Mouse (Mus musculus) left cerebral cortex, postnatal 10 days (tissue): ENCODE measurements around the gene Afg1l. TPM values are rescaled to one million over a fixed set of nuclear protein-coding genes. Genes with fewer than 3 reads are reported as not detected.

Experiments
- DNase-seq, 2 experiments: peaks; one replicate each; pipeline ENCODE4 v3.0.0; 2021 to 2022; ENCODE audit warnings: low spot score in 2 of 2, mixed read lengths in 1 of 2; ENCODE audit errors: extremely low spot score in 1 of 2
- intact Hi-C: fragments of 180-260 bp; cut with DNase I; formaldehyde crosslinking; loops from one replicate; pipeline ENCODE4 v1.15.1; 2025
- total RNA-seq, 2 experiments: library from RNA; stranded (reverse); gene quantifications; 2 replicates each; pipeline ENCODE4 v1.2.3; 2021

Gene Afg1l
- 10 to 100 TPM in 1 of 2 experiments, 1 to 10 TPM in 1; 9.3 to 10.5 TPM for total RNA-seq

DNA sequence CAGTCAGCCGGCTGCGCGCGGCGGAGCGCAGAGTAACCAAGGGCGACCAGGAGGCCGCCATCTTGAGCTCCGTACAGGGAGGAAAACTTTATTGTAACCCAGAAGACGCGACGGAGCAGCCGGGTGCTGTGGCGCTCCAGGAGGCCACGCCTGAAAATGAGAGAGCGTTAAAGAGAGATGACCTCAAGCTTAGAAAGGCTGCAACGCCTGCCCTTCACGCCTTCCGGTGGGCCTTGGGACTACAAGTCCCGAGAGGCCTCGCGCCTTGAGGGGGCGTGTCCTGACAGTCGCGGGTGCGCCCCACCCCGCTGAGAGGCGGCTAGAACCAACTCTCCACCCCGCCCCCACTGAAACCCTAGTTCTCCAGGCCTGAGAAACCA, at the start of gene Afg1l:
Gene Afg1l (minus strand): TSS at position 225 of the 380 bp plus-strand sequence.
- intact Hi-C loops, result no loop called here

DNA sequence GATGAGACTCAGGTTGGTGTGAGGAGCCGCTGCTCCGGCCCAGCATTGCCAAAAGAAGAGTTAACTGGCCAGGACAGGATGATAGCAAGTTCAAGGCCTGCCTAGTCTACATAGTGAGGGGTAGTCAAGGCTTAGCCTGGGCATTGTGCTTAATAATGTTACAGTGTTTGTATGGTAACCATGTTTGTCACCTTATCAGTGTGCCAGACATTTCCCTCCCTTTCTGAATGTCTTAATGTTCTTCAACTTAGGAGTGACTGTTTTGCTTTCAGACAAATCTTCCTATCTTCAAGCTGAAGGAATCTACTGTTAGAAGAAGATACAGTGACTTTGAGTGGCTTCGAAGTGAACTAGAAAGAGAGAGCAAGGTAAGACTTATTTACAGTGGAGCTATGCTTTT, 47.3 kb upstream of the Afg1l start:
- no peak for DNase-seq
- intact Hi-C loops, result no loop called here

More for the DNA sequence above, at the start of gene Afg1l:
- DNase-seq, result peak; percentile 92 to 97

DNA sequence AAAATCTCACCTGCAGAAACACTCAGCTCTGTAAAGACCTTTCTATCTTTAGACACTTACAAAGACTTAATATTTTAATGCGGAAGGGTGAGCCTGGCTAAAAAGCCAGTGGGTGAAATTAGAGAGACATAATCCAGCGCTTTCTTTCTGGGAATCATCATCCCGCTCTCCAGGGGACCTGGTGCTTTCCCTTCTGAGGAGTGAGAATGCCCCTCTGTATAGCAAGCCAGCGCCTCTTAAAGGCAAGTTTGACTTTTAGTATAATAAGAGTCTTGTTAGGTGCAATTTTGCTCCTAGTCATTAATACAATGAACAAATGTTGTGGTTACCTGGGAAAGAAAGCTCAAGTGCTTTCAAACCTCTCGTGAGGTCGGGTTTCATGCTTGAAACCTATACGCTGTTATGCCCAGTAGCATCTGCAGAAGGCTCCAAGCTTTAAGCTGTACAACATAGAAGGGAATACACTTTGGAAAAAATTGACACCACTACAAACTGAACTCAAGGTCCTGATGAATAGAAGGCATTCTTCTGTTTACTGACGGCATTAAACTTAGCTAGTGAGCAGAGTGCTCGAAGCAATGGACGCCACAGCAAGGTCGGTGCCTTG, 45.3 kb upstream of the Afg1l start:
- no peak for DNase-seq
- intact Hi-C loops, result no loop called here

DNA sequence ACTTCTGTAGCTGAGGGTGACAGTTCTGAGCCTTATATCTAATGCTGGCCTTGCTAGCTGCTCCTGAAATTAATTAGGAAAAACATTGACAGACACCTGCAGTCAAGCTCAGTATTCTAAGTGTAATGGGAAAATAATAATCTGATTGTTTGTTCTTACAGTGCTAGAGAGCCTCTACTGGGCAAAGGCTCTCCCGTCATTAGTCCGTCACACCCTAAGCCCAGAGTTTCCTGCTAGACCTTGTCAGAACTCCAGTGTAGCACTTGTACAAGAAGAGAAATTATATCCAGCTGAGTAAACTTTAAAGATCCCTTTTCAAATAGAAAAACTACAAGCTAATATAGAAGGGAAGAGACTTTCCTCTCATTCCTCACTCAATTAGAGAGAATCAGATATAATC, 44.5 kb upstream of the Afg1l start:
- intact Hi-C loops, result no loop called here
- no peak for DNase-seq

DNA sequence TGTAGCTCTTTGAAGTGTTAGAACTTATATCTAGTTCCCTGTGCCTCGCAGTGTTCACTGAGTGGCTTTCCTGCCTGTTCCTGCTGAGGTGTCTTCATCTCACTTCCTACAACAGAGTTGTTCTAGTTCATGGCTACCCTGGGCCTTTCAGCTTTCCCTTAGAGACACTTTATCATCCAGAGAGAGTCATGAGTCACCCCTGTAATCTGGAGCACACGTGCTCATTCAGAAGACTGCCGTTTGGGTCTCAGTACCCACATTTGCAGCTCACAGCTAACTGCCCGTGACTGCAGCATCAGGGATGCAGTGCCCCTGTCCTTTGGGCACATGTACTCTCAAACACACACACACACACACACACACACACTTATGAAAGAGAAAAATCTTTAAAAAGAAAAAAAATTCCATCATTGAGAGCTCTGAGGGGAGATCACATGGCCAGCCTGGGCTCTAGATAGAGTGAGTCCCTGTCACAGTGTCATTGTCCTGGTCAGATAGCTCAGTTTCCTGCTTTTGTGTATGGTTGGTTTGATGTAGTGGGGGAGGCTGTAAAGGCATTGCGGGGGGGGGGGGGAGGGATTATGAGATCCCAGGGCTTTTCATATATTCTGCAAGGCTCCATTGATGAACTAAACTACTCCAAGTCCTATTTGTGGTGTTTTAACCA, 43.1 kb upstream of the Afg1l start:
- intact Hi-C loops, result no loop called here
- no peak for DNase-seq

DNA sequence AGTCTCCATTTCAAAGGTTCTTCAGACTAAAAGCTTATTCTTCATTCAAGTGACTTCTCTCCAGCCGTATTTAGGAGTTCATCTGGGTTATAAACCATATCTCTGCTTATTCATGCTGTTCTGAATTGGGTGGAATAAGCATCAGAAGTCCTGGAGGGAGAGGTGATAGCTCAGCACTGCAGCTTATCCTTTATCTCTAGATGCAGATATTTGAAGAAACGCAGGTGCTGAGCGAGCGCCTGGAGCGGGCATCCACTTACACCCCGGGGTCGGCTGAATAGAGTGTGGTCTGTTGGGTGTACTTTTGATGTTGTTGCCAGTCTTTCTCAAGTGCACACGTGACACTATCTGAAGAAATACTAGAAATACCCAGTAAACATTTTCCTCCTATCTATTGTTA, 40.0 kb upstream of the Afg1l start:
- DNase-seq, result no peak
- intact Hi-C loops, result no loop called here

DNA sequence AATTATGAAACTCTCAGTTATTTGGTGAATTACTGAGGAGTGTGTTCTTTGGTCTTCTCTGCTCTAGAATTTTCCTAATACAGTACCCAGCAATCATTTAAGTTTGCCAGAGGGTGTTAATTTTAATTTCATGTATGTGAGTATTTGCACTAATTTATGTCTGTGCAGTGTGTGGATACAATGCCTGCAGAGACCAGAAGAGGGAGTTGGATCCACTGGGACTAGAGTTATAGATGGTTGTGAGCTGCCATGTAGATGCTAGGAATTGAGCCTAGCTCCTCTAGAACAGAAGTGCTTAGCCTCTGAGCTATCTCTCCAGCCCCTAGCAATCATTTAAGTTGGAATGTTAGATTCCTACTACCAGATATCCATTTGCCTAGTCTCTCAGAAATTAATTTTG, 35.8 kb upstream of the Afg1l start:
- intact Hi-C loops, result no loop called here
- DNase-seq, result no peak

DNA sequence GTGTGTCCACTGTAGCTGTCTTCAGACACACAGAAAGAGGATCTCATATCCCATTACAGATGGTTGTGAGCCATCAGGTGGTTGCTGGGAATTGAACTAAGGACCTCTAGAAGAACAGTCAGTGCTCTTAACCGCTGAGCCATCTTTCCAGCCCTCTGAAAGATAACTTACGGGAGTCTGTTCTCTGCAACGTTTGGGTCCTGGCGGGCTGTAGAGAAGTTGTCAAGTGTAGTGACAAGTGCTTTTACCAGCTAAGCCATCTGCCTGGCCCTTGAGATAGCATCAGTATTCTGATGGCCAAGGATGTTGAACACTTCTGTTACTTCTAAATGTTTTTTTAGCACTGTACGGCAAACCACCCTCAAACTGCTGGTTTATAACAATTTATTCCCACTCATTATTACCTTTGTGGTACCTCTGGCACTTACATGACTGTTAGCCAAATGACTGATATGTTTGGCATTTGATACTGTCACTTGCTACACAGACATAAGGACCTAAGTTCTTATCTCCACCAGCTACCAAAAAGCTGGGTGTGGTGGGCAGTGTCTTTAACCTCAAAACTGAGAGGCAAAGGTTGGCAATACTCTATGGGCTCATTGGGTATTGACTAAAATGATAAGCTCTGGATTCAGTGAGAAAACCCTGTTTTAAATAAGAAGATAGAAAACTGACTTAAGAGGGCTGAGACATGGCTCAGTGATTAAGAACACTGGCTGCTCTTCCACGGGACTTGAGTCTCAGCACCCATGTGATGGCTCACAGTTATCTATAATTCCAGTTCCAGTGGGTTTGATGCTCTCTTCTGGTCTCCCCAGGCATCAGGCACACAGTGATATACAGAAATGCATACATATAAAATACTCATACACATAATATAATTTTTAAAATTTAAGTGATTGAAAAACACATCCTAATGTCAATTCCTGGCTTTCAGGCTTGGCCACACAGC, 33.1 kb upstream of the Afg1l start:
- intact Hi-C loops, result no loop called here
- DNase-seq, result no peak

DNA sequence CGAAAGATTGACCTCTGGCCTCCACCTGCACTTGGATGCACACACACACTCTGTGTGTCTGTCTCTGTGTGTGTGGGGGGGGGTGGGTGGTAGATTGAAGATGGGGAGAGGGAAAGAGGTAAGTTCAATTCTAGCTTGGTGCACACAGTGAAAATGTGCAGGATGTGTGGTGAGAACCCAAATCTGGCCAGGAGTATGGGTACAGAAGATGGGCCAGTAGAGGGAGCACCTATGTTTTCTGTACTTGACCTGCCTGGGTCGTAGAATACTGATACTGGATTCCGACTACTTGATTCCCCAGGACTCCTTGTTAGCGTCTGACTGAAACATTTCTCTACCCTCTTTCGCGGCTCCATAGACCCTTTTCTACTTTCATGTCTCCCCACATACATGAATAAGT, 31.8 kb upstream of the Afg1l start:
- DNase-seq, result no peak
- intact Hi-C loops, result no loop called here

DNA sequence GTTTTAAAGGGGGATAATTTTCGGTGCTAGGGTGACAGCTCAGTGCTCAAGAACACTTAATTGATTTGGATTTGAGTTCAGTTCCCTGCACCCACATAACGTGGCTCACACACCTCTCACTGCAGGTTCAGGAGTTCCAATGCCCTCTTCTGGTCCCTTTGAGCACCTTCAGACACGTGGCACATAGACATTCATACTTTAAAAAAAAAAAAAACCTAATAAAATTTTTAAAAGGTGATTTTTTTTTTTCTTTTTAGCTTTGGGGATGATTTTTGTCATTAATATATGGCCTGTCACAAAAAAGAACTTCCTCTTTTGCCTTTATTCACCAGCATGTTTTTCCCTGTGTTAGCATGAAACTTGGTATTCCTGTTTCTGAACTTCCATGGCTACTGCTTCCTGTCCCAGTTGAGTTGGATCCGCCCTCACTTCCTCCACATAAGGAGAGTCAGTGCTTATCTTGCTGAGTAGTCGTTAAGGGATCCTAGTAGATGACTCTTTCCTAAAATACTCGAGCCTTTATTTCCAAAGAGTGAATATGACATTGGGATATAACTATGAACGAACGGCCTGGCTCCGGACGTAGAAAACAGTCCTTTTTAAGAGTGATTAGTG, 25.8 kb upstream of the Afg1l start:
- intact Hi-C loops, result no loop called here
- DNase-seq, result no peak

DNA sequence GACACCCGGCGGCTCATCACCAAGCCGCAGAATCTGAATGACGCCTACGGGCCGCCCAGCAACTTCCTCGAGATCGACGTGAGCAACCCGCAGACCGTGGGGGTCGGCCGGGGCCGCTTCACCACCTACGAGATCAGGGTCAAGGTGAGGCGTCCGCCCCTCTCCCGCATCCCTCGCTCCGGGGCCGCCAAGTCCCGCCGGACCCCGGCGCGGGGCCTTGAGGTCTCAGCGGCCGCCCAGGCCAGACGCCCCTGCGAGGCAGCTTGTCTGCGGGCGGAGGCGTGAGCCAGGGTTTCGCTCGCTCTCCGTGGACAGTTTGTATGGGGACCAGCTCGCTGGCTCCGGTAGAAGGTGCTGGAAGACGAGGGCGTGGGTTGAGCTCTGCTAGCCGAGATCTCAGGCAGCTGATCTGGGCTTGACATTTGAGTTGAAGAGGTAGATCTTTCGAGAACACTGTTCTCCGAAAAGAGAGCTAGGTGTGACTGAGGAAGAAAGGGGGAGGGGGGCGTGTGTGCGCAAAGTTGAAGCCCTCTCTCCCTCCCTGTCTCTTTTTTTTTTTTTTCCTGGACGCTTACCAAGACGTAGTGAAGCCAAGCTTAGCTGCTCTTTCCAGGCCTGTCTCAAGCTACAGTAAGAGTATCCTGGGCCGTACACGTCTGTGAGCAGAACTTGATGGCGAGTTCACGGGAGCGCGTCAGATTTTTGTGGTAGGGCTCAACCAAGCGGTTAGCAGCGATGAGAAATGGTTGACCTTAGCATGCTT, 24.2 kb upstream of the Afg1l start:
- intact Hi-C loops, result no loop called here

DNA sequence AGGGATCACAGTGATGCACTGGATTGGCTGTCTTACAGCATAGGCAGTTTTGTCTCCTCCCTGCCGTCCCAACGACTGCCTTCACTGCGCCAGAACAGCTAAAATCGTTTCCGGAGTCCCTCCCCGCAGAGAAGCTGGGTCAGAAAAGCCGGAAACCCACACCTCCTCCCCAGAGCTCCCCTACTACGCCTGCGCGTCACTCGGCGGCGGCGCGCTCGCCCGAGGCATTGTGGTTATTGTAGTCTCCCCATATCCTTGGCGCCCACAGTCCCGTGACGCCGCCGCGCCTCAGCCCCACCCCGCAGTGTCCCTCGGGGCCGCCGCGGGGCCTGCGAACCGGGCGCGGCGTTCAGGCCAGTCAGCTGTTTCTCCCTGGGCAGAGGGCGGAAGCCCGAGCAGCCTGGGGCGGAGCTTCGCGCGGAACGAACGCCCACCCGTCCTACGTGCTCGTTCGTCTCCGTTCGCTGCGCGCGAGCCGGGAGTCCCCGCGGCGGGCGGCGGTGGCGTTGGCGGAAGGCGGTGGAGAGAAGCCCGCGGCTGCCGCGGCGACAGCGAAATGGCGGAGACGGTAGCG, 23.5 kb upstream of the Afg1l start, which contains the start of gene Snx3:
Gene Snx3 (plus strand): TSS at position 256 of the 574 bp plus-strand sequence.
- peak; percentile 96 to 97 for DNase-seq
- intact Hi-C loops, result no loop called here

More for the DNA sequence above, 24.2 kb upstream of the Afg1l start:
- DNase-seq, result peak; percentile 45 to 76

DNA sequence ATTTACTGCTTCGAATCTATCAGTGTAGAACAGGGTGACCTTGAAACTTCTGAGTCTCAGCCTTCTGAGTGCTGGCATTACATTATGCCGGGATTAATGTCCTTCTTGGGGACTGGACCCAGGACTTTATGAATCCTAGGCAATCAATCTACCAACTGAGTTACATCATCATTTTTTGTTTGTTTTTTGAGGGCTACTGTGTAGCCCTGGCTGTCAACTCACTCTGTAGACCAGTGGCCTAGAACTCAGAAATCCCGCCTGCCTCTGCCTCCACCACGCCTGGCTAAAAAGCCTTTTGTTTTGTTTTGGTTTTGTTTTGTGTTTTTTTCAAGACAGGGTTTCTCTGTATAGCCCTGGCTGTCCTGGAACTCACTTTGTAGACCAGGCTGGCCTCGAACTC, 22.8 kb upstream of the Afg1l start:
- DNase-seq, result no peak
- intact Hi-C loops, result no loop called here

DNA sequence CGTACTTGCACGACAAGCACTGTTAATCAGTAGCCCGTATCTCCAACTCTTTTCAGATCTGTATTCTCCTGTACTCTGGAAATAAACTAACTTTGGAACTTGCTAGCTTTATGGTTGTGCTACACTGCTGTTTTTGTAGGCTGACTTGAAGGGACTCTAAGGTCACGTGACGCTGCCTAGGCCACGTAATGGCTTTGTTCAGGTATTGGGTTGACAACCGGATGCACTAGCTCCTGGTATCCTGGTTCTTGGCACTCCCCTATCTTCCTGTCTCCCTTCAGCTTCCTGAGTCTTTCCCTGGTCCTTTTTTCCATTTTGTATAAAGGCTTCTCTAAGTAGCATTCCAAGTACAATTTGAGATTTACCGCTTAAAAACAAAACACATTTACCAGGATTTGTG, 22.2 kb upstream of the Afg1l start:
- intact Hi-C loops, result no loop called here
- no peak for DNase-seq

DNA sequence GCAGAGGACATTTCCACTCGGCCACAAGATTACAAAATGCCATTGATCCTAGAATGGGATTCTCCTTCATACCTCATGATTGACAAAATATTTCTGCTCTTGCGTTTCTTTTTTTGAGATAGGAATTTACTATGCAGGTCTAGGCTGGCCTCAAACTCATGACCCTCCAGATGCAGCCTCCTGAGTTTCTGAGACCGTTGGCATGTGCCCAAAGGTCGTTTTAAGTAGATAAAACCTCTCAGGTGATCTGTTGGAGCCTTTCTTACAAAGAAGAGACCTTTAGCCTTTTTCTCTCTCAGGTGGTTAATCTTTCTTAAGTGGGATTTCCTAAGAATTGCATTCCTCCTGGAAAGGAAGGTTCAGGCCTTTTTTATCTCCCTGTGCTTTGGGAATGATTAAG, 14.6 kb upstream of the Afg1l start:
- intact Hi-C loops, result no loop called here
- DNase-seq, result no peak

DNA sequence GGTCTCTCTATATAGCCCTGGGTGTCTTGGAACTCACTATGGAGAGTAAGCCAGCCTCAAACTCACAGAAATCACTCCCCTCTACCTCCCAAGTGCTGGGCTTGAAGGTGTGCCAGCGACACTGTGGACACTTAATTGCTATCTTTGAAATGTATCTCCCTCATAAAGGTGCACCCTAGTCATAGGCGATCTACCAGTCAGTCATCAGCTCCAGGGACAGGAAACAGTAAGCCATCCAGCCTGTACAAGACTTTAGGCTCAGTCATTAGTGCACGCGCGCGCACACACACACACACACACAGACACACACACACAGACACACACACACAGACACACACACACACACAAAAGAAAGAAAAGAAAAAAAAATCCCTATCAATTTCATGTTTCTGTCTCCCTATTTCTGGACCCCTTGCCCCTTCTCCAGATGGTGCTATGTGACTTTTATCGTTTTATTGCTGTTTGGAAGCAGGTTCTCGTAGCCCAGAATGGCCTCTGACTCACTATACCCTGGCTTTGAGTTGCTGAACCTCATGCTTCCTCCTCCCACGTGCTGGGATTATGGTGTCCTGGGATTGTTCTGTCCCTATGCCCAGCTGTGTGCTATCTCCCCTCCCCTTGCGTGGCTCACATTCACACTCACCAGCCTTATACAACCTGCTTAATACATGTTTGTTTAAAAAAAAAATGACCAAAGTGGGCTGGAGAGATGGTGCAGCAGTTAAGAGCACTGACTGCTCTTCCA, 13.8 kb upstream of the Afg1l start:
- intact Hi-C loops, result no loop called here
- DNase-seq, result no peak

DNA sequence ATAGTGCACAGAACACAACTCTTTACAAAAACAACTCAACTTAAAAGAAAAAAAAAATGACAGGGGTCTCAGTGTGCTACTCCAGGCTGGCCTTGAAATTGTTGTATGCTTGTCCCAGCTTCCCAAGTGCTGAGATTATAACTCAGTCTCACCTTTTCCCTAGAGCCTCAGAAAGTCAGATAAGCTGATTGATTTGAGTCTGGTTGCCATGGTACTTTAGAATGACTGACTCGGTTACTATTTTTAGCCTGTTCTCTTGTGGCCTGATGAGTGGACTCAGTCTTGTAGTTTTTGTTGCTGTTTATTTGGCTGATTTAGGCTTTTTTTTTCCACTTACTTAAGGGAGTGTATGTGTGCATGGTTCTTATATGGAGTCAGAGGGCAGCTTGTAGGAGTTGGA, 12.8 kb upstream of the Afg1l start:
- intact Hi-C loops, result no loop called here
- DNase-seq, result no peak
